Comparison of ENCODE assay signal across 10 mouse cellular contexts in the genomic region with DNA sequence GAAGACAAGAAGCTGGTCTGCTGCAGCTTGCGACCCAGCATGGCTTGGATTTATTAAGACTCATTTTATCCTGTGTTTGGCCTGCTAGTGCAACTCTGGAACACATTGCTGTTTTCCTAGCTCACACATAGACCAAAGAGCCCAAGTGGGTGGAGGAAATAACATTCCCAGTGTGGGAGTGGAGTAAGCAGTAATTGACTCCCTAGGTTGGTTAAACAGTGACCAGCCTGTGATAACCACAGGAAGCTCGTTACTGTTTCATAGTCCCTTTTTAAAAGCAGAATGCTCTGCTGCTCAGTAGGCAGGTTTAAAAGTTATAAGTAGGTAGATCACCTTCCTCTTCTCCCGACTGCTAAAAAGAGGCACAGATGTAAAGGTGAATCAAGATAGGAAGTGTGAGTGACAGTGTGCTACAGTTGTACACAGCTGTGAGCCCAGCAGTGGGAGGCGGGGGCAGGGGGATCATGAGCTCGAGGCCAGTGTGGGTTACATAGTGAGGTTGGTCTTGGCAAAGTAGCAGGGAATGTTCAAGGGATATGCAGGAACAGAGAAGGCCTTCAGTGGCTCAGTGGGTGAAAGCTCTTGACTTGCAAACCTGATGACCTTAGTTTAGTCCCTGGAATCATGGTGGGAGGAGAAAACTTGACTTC. TPM values are rescaled to one million over a fixed set of nuclear protein-coding genes. Genes with fewer than 3 reads are reported as not detected.
A peak's percentile ranks its signal among the peaks of the same experiment; 100 is the strongest.
DNase-seq lines count a peak whose midpoint lies in the region; ATAC-seq and TF ChIP-seq lines count a peak whose summit lies in the region.
"Had no signal": no experiment of that assay in that cellular context is flagged by ENCODE, and none has a peak within 500 bp of the region (broad histone marks: within the 10 kb centered on the region; RNA-seq: fewer than 3 reads in every experiment).

No protein-coding gene starts in this region.

- no peaks in the 10 kb centered on the region for H3K27me3 ChIP-seq in Patski
- no peaks in the 10 kb centered on the region for H3K27me3 ChIP-seq in intestine, postnatal 0 days (replicated peaks; ENCODE audit: control insufficient read depth, insufficient read depth, low read length)
- H3K27me3 ChIP-seq in liver, postnatal 0 days (ENCODE audit: insufficient read depth, low read length), result no peaks in the 10 kb centered on the region
- no peaks in the 10 kb centered on the region for H3K27me3 ChIP-seq in midbrain, embryonic 14.5 days (ENCODE audit: control insufficient read depth, insufficient read depth, low read length)
- H3K27me3 ChIP-seq: neural tube, embryonic 12.5 days had no signal

- TF ChIP-seq EP300 in liver, postnatal 0 days (IDR thresholded peaks at IDR 0.05; ENCODE audit: low read depth), result no peak

- H3K4me3 ChIP-seq in intestine, postnatal 0 days (ENCODE audit: low read depth, low read length), result no peak overlapping the region
- H3K4me3 ChIP-seq in liver, postnatal 0 days (ENCODE audit: low read depth, low read length), result no peak overlapping the region
- no peak overlapping the region for H3K4me3 ChIP-seq in midbrain, embryonic 14.5 days (replicated peaks; ENCODE audit: low read depth, low read length)
- H3K4me3 ChIP-seq: neural tube, embryonic 12.5 days had no signal

- peaks cover 11% of the 10 kb centered on the region for H3K4me1 ChIP-seq in intestine, postnatal 0 days (replicated peaks; ENCODE audit: control insufficient read depth, insufficient read depth, low read length)
- peaks cover 30% of the 10 kb centered on the region for H3K4me1 ChIP-seq in liver, postnatal 0 days (ENCODE audit: insufficient read depth)
- no peaks in the 10 kb centered on the region for H3K4me1 ChIP-seq in midbrain, embryonic 14.5 days (ENCODE audit: control insufficient read depth, insufficient read depth, low read length)
- H3K4me1 ChIP-seq: neural tube, embryonic 12.5 days had no signal

- CTCF ChIA-PET in Patski (lab: Charles Lee), result interaction anchor here (0.7 to 3.0 kb wide), 10 partner anchors 9 to 45 kb away, joined by 3 to 10 read pairs (median 3); partner anchors contain the start of gene Aamp

- no peaks in the 10 kb centered on the region for H3K9me3 ChIP-seq in intestine, postnatal 0 days (ENCODE audit: control insufficient read depth)
- H3K9me3 ChIP-seq in liver, postnatal 0 days (ENCODE audit: low read length), result no peaks in the 10 kb centered on the region
- no peaks in the 10 kb centered on the region for H3K9me3 ChIP-seq in midbrain, embryonic 14.5 days (ENCODE audit: control insufficient read depth, low read length)
- H3K9me3 ChIP-seq: neural tube, embryonic 12.5 days had no signal

- 33% methylated on average over 5 of the region's 5 CpGs for WGBS in intestine, postnatal 0 days
- WGBS in liver, postnatal 0 days (ENCODE audit: insufficient replicate concordance), result 32% methylated on average over 5 of the region's 5 CpGs
- 91% methylated on average over 5 of the region's 5 CpGs for WGBS in midbrain, embryonic 14.5 days

- H3K36me3 ChIP-seq in intestine, postnatal 0 days (ENCODE audit: control insufficient read depth, insufficient read depth), result peaks cover 47% of the 10 kb centered on the region
- peaks cover 60% of the 10 kb centered on the region for H3K36me3 ChIP-seq in liver, postnatal 0 days (replicated peaks; ENCODE audit: insufficient read depth, low read length)
- peaks cover 65% of the 10 kb centered on the region for H3K36me3 ChIP-seq in midbrain, embryonic 14.5 days (ENCODE audit: control insufficient read depth, insufficient read depth, low read length)

- peak; percentile 32 to 41 for DNase-seq in heart, adult 18-20 months
- DNase-seq in heart, adult 11 months, result no peak
- DNase-seq in Patski (ENCODE audit: low read depth, low spot score), result peak; percentile 66
- no peak for DNase-seq in liver, postnatal 0 days
- DNase-seq in left cerebral cortex, adult 18-20 months (ENCODE audit: low spot score in 2 of 2), result no peak
- no peak for DNase-seq in midbrain, embryonic 14.5 days
- no peak for DNase-seq in layer of hippocampus, adult 9-10 months (ENCODE audit: low spot score)

- ATAC-seq in Patski, result peak; percentile 85
- peak; percentile 85 for ATAC-seq in intestine, postnatal 0 days
- peak; percentile 82 for ATAC-seq in liver, postnatal 0 days
- ATAC-seq in midbrain, embryonic 14.5 days (ENCODE audit: low FRiP score, low TSS enrichment), result no peak

- in situ Hi-C loops in Patski (cut with MboI; ENCODE audit: low pct_unique_long_range_greater_than_20kb), result no loop called here

- H3K9ac ChIP-seq in intestine, postnatal 0 days (ENCODE audit: low read depth, low read length), result no peak overlapping the region
- no peak overlapping the region for H3K9ac ChIP-seq in liver, postnatal 0 days (replicated peaks)
- no peak overlapping the region for H3K9ac ChIP-seq in midbrain, embryonic 14.5 days (replicated peaks; ENCODE audit: low read length)
- H3K9ac ChIP-seq: neural tube, embryonic 12.5 days had no signal

- H3K27ac ChIP-seq in intestine, postnatal 0 days (ENCODE audit: low read depth, low read length), result peak overlapping the region; percentile 90
- peak overlapping the region; percentile 85 for H3K27ac ChIP-seq in liver, postnatal 0 days (ENCODE audit: low read depth)
- no peak overlapping the region for H3K27ac ChIP-seq in midbrain, embryonic 14.5 days (replicated peaks; ENCODE audit: low read depth, low read length)
- H3K27ac ChIP-seq: neural tube, embryonic 12.5 days had no signal

- POLR2A ChIA-PET in Patski (lab: Charles Lee), result interaction anchor here (0.7 to 3.7 kb wide), 4 partner anchors 12 to 36 kb away, joined by 3 to 41 read pairs (median 4); partner anchors contain the start of gene Arpc2

- H3K4me2 ChIP-seq in intestine, postnatal 0 days (replicated peaks; ENCODE audit: low read depth), result peak overlapping the region; percentile 35
- peak overlapping the region; percentile 47 for H3K4me2 ChIP-seq in liver, postnatal 0 days (ENCODE audit: low read depth, low read length)
- H3K4me2 ChIP-seq in midbrain, embryonic 14.5 days (ENCODE audit: low read length), result no peak overlapping the region
- H3K4me2 ChIP-seq: neural tube, embryonic 12.5 days had no signal

- TF ChIP-seq CTCF in Patski (IDR thresholded peaks at IDR 0.05), result no peak
- no peak for TF ChIP-seq CTCF in intestine, postnatal 0 days (IDR thresholded peaks at IDR 0.05; ENCODE audit: low read depth)
- no peak for TF ChIP-seq CTCF in liver, postnatal 0 days (IDR thresholded peaks at IDR 0.05; ENCODE audit: low read depth)

RNA-seq across cellular contexts. Expression of gene Arpc2, which starts 13.6 kb away (rescaled TPM):
- 100 to 1,000 TPM; 141 to 153 TPM for total RNA-seq in heart, adult 18-20 months (2021)
- polyA plus RNA-seq in Patski (2021), result 419 TPM
- polyA plus RNA-seq in intestine, postnatal 0 days (2015; fragmentation: Nextera tagmentation; extraction: Ambion mirVana), result 528 and 529 TPM in 2 replicates
- 238 and 254 TPM in 2 replicates for polyA plus RNA-seq in liver, postnatal 0 days (2015; fragmentation: Nextera tagmentation; extraction: Ambion mirVana)
- 100 to 1,000 TPM; 244 to 263 TPM for total RNA-seq in left cerebral cortex, adult 18-20 months (2021)
- 322 and 338 TPM in 2 replicates for polyA plus RNA-seq in midbrain, embryonic 14.5 days (2014; fragmentation: Nextera tagmentation; extraction: Ambion mirVana)

RNA-seq across cellular contexts. Expression of gene Gpbar1, which starts 28.9 kb away (rescaled TPM):
- not detected for total RNA-seq in heart, adult 18-20 months (2021)
- 1.7 TPM for polyA plus RNA-seq in Patski (2021)
- polyA plus RNA-seq in intestine, postnatal 0 days (2015; fragmentation: Nextera tagmentation; extraction: Ambion mirVana), result 0.78 and 0.93 TPM in 2 replicates
- 0.20 and 0.22 TPM in 2 replicates for polyA plus RNA-seq in liver, postnatal 0 days (2015; fragmentation: Nextera tagmentation; extraction: Ambion mirVana)
- not detected for total RNA-seq in left cerebral cortex, adult 18-20 months (2021)
- 0.27 and 0.39 TPM in 2 replicates for polyA plus RNA-seq in midbrain, embryonic 14.5 days (2014; fragmentation: Nextera tagmentation; extraction: Ambion mirVana)
- total RNA-seq: heart, postnatal 10 days had no signal
- polyA plus RNA-seq: neural tube, embryonic 12.5 days had no signal

RNA-seq across cellular contexts. Expression of gene Aamp, which starts 35.1 kb away (rescaled TPM):
- total RNA-seq in heart, adult 18-20 months (2021), result 100 to 1,000 TPM in 1 of 2 experiments, 10 to 100 TPM in 1; 99.8 to 102 TPM
- polyA plus RNA-seq in Patski (2021), result 257 TPM
- polyA plus RNA-seq in intestine, postnatal 0 days (2015; fragmentation: Nextera tagmentation; extraction: Ambion mirVana), result 130 and 136 TPM in 2 replicates
- 105 and 109 TPM in 2 replicates for polyA plus RNA-seq in liver, postnatal 0 days (2015; fragmentation: Nextera tagmentation; extraction: Ambion mirVana)
- total RNA-seq in left cerebral cortex, adult 18-20 months (2021), result 100 to 1,000 TPM; 141 to 150 TPM
- 184 and 205 TPM in 2 replicates for polyA plus RNA-seq in midbrain, embryonic 14.5 days (2014; fragmentation: Nextera tagmentation; extraction: Ambion mirVana)

RNA-seq across cellular contexts. Expression of gene Pnkd, which starts 35.3 kb away (rescaled TPM):
- total RNA-seq in heart, adult 18-20 months (2021), result 100 to 1,000 TPM; 138 to 151 TPM
- polyA plus RNA-seq in Patski (2021), result 158 TPM
- polyA plus RNA-seq in intestine, postnatal 0 days (2015; fragmentation: Nextera tagmentation; extraction: Ambion mirVana), result 103 and 107 TPM in 2 replicates
- 46.7 and 50.0 TPM in 2 replicates for polyA plus RNA-seq in liver, postnatal 0 days (2015; fragmentation: Nextera tagmentation; extraction: Ambion mirVana)
- 100 to 1,000 TPM; 179 TPM for total RNA-seq in left cerebral cortex, adult 18-20 months (2021)
- 99.0 and 107 TPM in 2 replicates for polyA plus RNA-seq in midbrain, embryonic 14.5 days (2014; fragmentation: Nextera tagmentation; extraction: Ambion mirVana)

RNA-seq across cellular contexts. Expression of gene Cxcr1, which starts 55.0 kb away (rescaled TPM):
- total RNA-seq in heart, adult 18-20 months (2021), result not detected
- polyA plus RNA-seq in Patski (2021), result not detected
- not detected in 2 replicates for polyA plus RNA-seq in intestine, postnatal 0 days (2015; fragmentation: Nextera tagmentation; extraction: Ambion mirVana)
- not detected in 2 replicates for polyA plus RNA-seq in liver, postnatal 0 days (2015; fragmentation: Nextera tagmentation; extraction: Ambion mirVana)
- total RNA-seq in left cerebral cortex, adult 18-20 months (2021), result not detected
- not detected in 2 replicates for polyA plus RNA-seq in midbrain, embryonic 14.5 days (2014; fragmentation: Nextera tagmentation; extraction: Ambion mirVana)
- total RNA-seq: heart, postnatal 10 days had no signal
- polyA plus RNA-seq: neural tube, embryonic 12.5 days had no signal

Comparison
In these comparisons a context has a peak if more than half of its experiments do, and no peak if none do; other contexts are left out.
1. DNase-seq: peak in heart, adult 18-20 months (2 of 2) and Patski (single experiment); none in heart, adult 11 months (single experiment), liver, postnatal 0 days (single experiment), left cerebral cortex, adult 18-20 months (0 of 2), midbrain, embryonic 14.5 days (single experiment) and layer of hippocampus, adult 9-10 months (single experiment).